ENCODE assay signal across 8 mouse cellular contexts in genomic region chr10:60193532-60194423, GRCm38 (mm10). TPM values are rescaled to one million over a fixed set of nuclear protein-coding genes. Genes with fewer than 3 reads are reported as not detected.
DNase-seq lines count a peak whose midpoint lies in the region; ATAC-seq and TF ChIP-seq lines count a peak whose summit lies in the region.

No protein-coding gene starts in this region.

- peak; percentile 49 to 90 for DNase-seq in left cerebral cortex, postnatal 10 days (ENCODE audit: extremely low spot score in 1 of 2, low spot score in 2 of 2)
- DNase-seq in left cerebral cortex, postnatal 36 days (ENCODE audit: low spot score in 2 of 2), result no peak
- DNase-seq in Patski (ENCODE audit: low read depth, low spot score), result no peak
- peak; percentile 70 for DNase-seq in forebrain, embryonic 10.5 days (ENCODE audit: extremely low spot score, low spot score)
- peak; percentile 90 for DNase-seq in midbrain, embryonic 11.5 days (ENCODE audit: low spot score, missing footprints)
- no peak for DNase-seq in cerebellum, postnatal 36 days

- H3K27me3 ChIP-seq in Patski, result no peaks in the 10 kb centered on the region
- H3K27me3 ChIP-seq in forebrain, embryonic 10.5 days (ENCODE audit: poor library complexity, severe bottlenecking), result peaks cover 27% of the 10 kb centered on the region
- no peaks in the 10 kb centered on the region for H3K27me3 ChIP-seq in intestine, embryonic 16.5 days (replicated peaks; ENCODE audit: control insufficient read depth, insufficient read depth, low read length)
- H3K27me3 ChIP-seq in midbrain, embryonic 11.5 days (ENCODE audit: control insufficient read depth, insufficient read depth, low read length), result no peaks in the 10 kb centered on the region

- H3K4me3 ChIP-seq in forebrain, embryonic 10.5 days, result peak overlapping the region; percentile 36
- H3K4me3 ChIP-seq in intestine, embryonic 16.5 days (ENCODE audit: low read length), result peak overlapping the region; percentile 3; the same call in 1 of the 2 replicates
- no peak overlapping the region for H3K4me3 ChIP-seq in midbrain, embryonic 11.5 days (ENCODE audit: low read depth, low read length)

- no peak for TF ChIP-seq CTCF in Patski (IDR thresholded peaks at IDR 0.05)

- intact Hi-C loops in left cerebral cortex, postnatal 10 days (cut with DNase I), result loop anchor here (5.0 kb wide), 2 partner anchors 34 to 41 kb away; no protein-coding TSS in a partner anchor
- intact Hi-C loops in left cerebral cortex, postnatal 36 days (cut with DNase I), result loop anchor here (5.0 kb wide), 1 partner anchor 46 kb away; no protein-coding TSS in a partner anchor

- no peaks in the 10 kb centered on the region for H3K9me3 ChIP-seq in forebrain, embryonic 10.5 days
- no peaks in the 10 kb centered on the region for H3K9me3 ChIP-seq in intestine, embryonic 16.5 days (ENCODE audit: control insufficient read depth, low read length)
- no peaks in the 10 kb centered on the region for H3K9me3 ChIP-seq in midbrain, embryonic 11.5 days (ENCODE audit: control insufficient read depth, low read length)

- peaks cover 55% of the 10 kb centered on the region for H3K4me1 ChIP-seq in forebrain, embryonic 10.5 days
- H3K4me1 ChIP-seq in intestine, embryonic 16.5 days (ENCODE audit: control insufficient read depth, insufficient read depth, low read length), result peaks cover 32% of the 10 kb centered on the region
- peaks cover 17% of the 10 kb centered on the region for H3K4me1 ChIP-seq in midbrain, embryonic 11.5 days (ENCODE audit: control insufficient read depth, insufficient read depth, low read length)

- H3K27ac ChIP-seq in forebrain, embryonic 10.5 days, result peak overlapping the region; percentile 86
- H3K27ac ChIP-seq in intestine, embryonic 16.5 days (ENCODE audit: low read length), result peak overlapping the region; percentile 67
- no peak overlapping the region for H3K27ac ChIP-seq in midbrain, embryonic 11.5 days (ENCODE audit: low read depth, low read length)

- ATAC-seq in Patski, result peak; percentile 45
- peak; percentile 84 for ATAC-seq in intestine, embryonic 16.5 days
- peak; percentile 89 for ATAC-seq in midbrain, embryonic 11.5 days (ENCODE audit: low FRiP score)
- no peak for ATAC-seq in erythroblast, adult 5-6 weeks (replicated peaks; ENCODE audit: low FRiP score, poor library complexity, severe bottlenecking)

- in situ Hi-C loops in Patski (cut with MboI; ENCODE audit: low pct_unique_long_range_greater_than_20kb), result no loop called here

- WGBS in forebrain, embryonic 10.5 days, result 7% methylated on average over 19 of the region's 19 CpGs
- 9% methylated on average over 18 of the region's 19 CpGs for WGBS in intestine, embryonic 16.5 days
- 8% methylated on average over 19 of the region's 19 CpGs for WGBS in midbrain, embryonic 11.5 days

- H3K4me2 ChIP-seq in intestine, embryonic 16.5 days (ENCODE audit: low read depth, low read length), result peak overlapping the region; percentile 52
- peak overlapping the region; percentile 29 for H3K4me2 ChIP-seq in midbrain, embryonic 11.5 days

- POLR2A ChIA-PET in Patski (lab: Charles Lee), result interaction anchor here (0.6 to 1.0 kb wide), 2 partner anchors 18 to 26 kb away, joined by 3 to 4 read pairs; partner anchors contain the start of gene Chst3

- H3K9ac ChIP-seq in intestine, embryonic 16.5 days (ENCODE audit: low read depth, low read length), result peak overlapping the region; percentile 57
- H3K9ac ChIP-seq in midbrain, embryonic 11.5 days (ENCODE audit: low read length), result peak overlapping the region; percentile 11; the same call in 1 of the 2 replicates

- H3K36me3 ChIP-seq in forebrain, embryonic 10.5 days (replicated peaks), result peaks cover 3% of the 10 kb centered on the region
- H3K36me3 ChIP-seq in intestine, embryonic 16.5 days (ENCODE audit: control insufficient read depth, insufficient read depth, low read length), result no peaks in the 10 kb centered on the region
- H3K36me3 ChIP-seq in midbrain, embryonic 11.5 days (ENCODE audit: control insufficient read depth, insufficient read depth, low read length), result no peaks in the 10 kb centered on the region

- CTCF ChIA-PET in Patski (lab: Charles Lee), result interaction anchor here (0.8 to 6.0 kb wide), 4 partner anchors 9 to 44 kb away, joined by 3 to 25 read pairs (median 4); no protein-coding TSS in a partner anchor

RNA-seq across cellular contexts. Expression of gene Chst3, which starts 25.3 kb away (rescaled TPM):
- total RNA-seq in left cerebral cortex, postnatal 10 days (2021), result 1 to 10 TPM; 1.6 to 1.8 TPM
- 1 to 10 TPM; 1.6 to 2.2 TPM for total RNA-seq in left cerebral cortex, postnatal 36 days (2021)
- polyA plus RNA-seq in Patski (2021), result 3.0 TPM
- polyA plus RNA-seq in forebrain, embryonic 10.5 days (2016; fragmentation: Nextera tagmentation; extraction: Ambion mirVana), result 2.1 and 2.4 TPM in 2 replicates
- polyA plus RNA-seq in intestine, embryonic 16.5 days (2015; fragmentation: Nextera tagmentation; extraction: Ambion mirVana), result 1.3 and 1.4 TPM in 2 replicates
- 0.97 and 1.2 TPM in 2 replicates for polyA plus RNA-seq in midbrain, embryonic 11.5 days (2014; fragmentation: Nextera tagmentation; extraction: Ambion mirVana)
- not detected in 2 replicates for total RNA-seq in erythroblast, adult 5-6 weeks (2015; ENCODE audit: low replicate concordance)
- not detected in 2 replicates for total RNA-seq in erythroblast, adult 5-6 weeks (2017; ENCODE audit: low replicate concordance)

Comparison
In these comparisons a context has a peak if more than half of its experiments do, and no peak if none do; other contexts are left out.
1. DNase-seq: peak in left cerebral cortex, postnatal 10 days (2 of 2), forebrain, embryonic 10.5 days (single experiment) and midbrain, embryonic 11.5 days (single experiment); none in left cerebral cortex, postnatal 36 days (0 of 2), Patski (single experiment) and cerebellum, postnatal 36 days (0 of 2).